Mouse (Mus musculus) C2C12 (cell line): ENCODE results near the gene Hgd. TPM values are rescaled to one million over a fixed set of nuclear protein-coding genes. Genes with fewer than 3 reads are reported as not detected.

ENCODE experiments used
- H3K27me3 ChIP-seq: one replicate; pipeline ENCODE4 v1.6.1; 2011; ENCODE audit not compliant: control insufficient read depth, insufficient read depth, insufficient read length
- H3K36me3 ChIP-seq: one replicate; pipeline ENCODE4 v1.6.1; 2011; ENCODE audit not compliant: control insufficient read depth, insufficient read depth
- H3K4me3 ChIP-seq: one replicate; pipeline ENCODE4 v1.5.1; 2011; ENCODE audit warnings: mild to moderate bottlenecking, control low read depth; ENCODE audit not compliant: poor library complexity, insufficient read depth, severe bottlenecking
- H3K79me2 ChIP-seq: one replicate; pipeline ENCODE4 v1.6.1; 2011; ENCODE audit not compliant: control insufficient read depth, insufficient read depth
- H3K79me3 ChIP-seq: one replicate; pipeline ENCODE4 v1.6.1; 2011; ENCODE audit warnings: low read depth, control low read depth
- H3ac ChIP-seq: one replicate; pipeline ENCODE3; 2011; ENCODE audit warnings: low read depth; ENCODE audit not compliant: control insufficient read depth, insufficient read length
- CEBPB ChIP-seq: IDR thresholded peaks from one replicate; pipeline ENCODE4 v1.6.1; 2011; ENCODE audit warnings: low read depth, mild to moderate bottlenecking, control low read depth, moderate library complexity
- CTCF ChIP-seq: IDR thresholded peaks from one replicate; pipeline ENCODE4 v1.5.1; 2011; ENCODE audit not compliant: control insufficient read depth, insufficient read depth, insufficient read length
- FOSL1 ChIP-seq: IDR thresholded peaks from one replicate; pipeline ENCODE4 v1.8.0; 2011; ENCODE audit warnings: mild to moderate bottlenecking, low read length; ENCODE audit not compliant: poor library complexity, insufficient read depth, severe bottlenecking
- MAX ChIP-seq: IDR thresholded peaks from one replicate; pipeline ENCODE4 v1.6.1; 2011; ENCODE audit warnings: mild to moderate bottlenecking, control low read depth
- MYOD1 ChIP-seq: IDR thresholded peaks from one replicate; pipeline ENCODE4 v1.6.1; 2011; ENCODE audit warnings: low read depth; ENCODE audit not compliant: control insufficient read depth, insufficient read length
- MYOG ChIP-seq: IDR thresholded peaks from one replicate; pipeline ENCODE4 v1.6.1; 2011; ENCODE audit not compliant: control insufficient read depth, insufficient read length; ENCODE audit errors: extremely low read depth
- USF1 ChIP-seq: IDR thresholded peaks from one replicate; pipeline ENCODE4 v1.6.1; 2011; ENCODE audit warnings: low read depth, mild to moderate bottlenecking, control low read depth, moderate library complexity
- polyA plus RNA-seq: library from polyadenylated mRNA; unstranded; fragments of >200 nt; fragmentation: generic; extraction: Trizol; gene quantifications from one replicate; pipeline ENCODE4 v1.2.1, GENCODE M21; 2012; ENCODE audit warnings: missing spikeins

Gene Hgd
- polyA plus RNA-seq, 1 experiment: 0.02 TPM

GRCm38 (mm10) chr16:37565117-37565516 is 14.8 kb upstream of the Hgd start:
- TF ChIP-seq CTCF (no peak), USF1 (no peak), MAX (no peak), MYOG (no peak), MYOD1 (no peak), CEBPB (no peak), FOSL1 (no peak)
- no peaks in the 10 kb centered on the region for H3K27me3 ChIP-seq
- H3K4me3 ChIP-seq: no peak overlapping the region
- peaks cover 13% of the 10 kb centered on the region for H3K36me3 ChIP-seq
- no peaks in the 10 kb centered on the region for H3K79me3 ChIP-seq
- H3ac ChIP-seq: no peak overlapping the region
- no peaks in the 10 kb centered on the region for H3K79me2 ChIP-seq

- TF ChIP-seq MAX: no peak
- TF ChIP-seq FOSL1: no peak
- no peak for TF ChIP-seq MYOG
- TF ChIP-seq CEBPB: no peak
- TF ChIP-seq USF1: no peak
- TF ChIP-seq CTCF: no peak
- TF ChIP-seq MYOD1: no peak
- H3K36me3 ChIP-seq: peaks cover 13% of the 10 kb centered on the region
- H3K79me2 ChIP-seq: no peaks in the 10 kb centered on the region
- no peaks in the 10 kb centered on the region for H3K79me3 ChIP-seq
- H3K27me3 ChIP-seq: no peaks in the 10 kb centered on the region
- no peak overlapping the region for H3K4me3 ChIP-seq
- no peak overlapping the region for H3ac ChIP-seq
Observed at GRCm38 (mm10) chr16:37566107-37566506, 13.8 kb upstream of the Hgd start.

- Histone ChIP-seq H3K36me3 (peaks cover 20% of the 10 kb centered on the region), H3K27me3 (no peaks in the 10 kb centered on the region), H3K4me3 (no peak overlapping the region), H3ac (no peak overlapping the region), H3K79me3 (no peaks in the 10 kb centered on the region), H3K79me2 (no peaks in the 10 kb centered on the region)
- TF ChIP-seq MYOG (no peak), USF1 (no peak), CEBPB (no peak), FOSL1 (no peak), MYOD1 (no peak), CTCF (no peak)
Observed at GRCm38 (mm10) chr16:37567113-37568050, 12.6 kb upstream of the Hgd start.

GRCm38 (mm10) chr16:37571554-37571953 is 8.4 kb upstream of the Hgd start:
- TF ChIP-seq MAX (no peak), FOSL1 (no peak), USF1 (no peak), CTCF (no peak), MYOG (no peak), CEBPB (no peak), MYOD1 (no peak)
- no peaks in the 10 kb centered on the region for H3K79me3 ChIP-seq
- H3K79me2 ChIP-seq: no peaks in the 10 kb centered on the region
- H3ac ChIP-seq: no peak overlapping the region
- H3K4me3 ChIP-seq: no peak overlapping the region
- H3K27me3 ChIP-seq: no peaks in the 10 kb centered on the region
- H3K36me3 ChIP-seq: peaks cover 6% of the 10 kb centered on the region

- Histone ChIP-seq H3K79me3 (no peaks in the 10 kb centered on the region), H3K79me2 (no peaks in the 10 kb centered on the region), H3K36me3 (peaks cover 6% of the 10 kb centered on the region), H3K4me3 (no peak overlapping the region), H3ac (no peak overlapping the region), H3K27me3 (no peaks in the 10 kb centered on the region)
- TF ChIP-seq MYOG: no peak
- TF ChIP-seq MAX: no peak
- TF ChIP-seq FOSL1: no peak
- TF ChIP-seq CTCF: no peak
- no peak for TF ChIP-seq MYOD1
- no peak for TF ChIP-seq CEBPB
- TF ChIP-seq USF1: no peak
Observed at GRCm38 (mm10) chr16:37572117-37572754, 7.7 kb upstream of the Hgd start.
